Mouse (Mus musculus): ENCODE data around the gene Spata2l.
"Not testable (repeated sequence)": the region's sequence is repeated elsewhere in the genome, so short reads cannot be mapped to it uniquely, and the experiment has no call there.

The Spata2l gene

GRCm38 (mm10) chr8:123235520-123236497, at the start of gene Spata2l:
TSS of gene Spata2l (minus strand) at chr8:123236233.
- DNase-seq, result peak; percentile 80

DNA sequence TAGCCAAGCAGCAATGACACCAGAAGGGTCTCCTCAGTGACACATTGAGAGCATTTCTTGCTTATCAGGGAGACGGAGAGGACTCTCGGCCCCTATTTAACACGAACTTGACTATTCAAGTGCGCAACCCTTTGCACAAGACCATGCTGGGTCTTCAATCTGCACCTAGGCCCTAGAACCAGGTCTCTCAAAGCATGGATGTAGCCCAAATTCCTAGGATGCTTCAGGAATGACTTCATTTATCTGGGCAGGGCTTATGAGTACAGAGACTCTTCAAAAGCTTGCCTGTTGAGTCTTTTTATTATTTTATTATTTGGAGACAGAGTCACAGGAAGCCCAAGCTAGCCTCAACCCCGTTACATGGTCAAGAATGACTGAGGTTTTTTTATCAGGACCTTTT, 48.5 kb upstream of the Spata2l start:
- DNase-seq, result no peak

GRCm38 (mm10) chr8:123283991-123284390, 48.0 kb upstream of the Spata2l start:
- no peak for DNase-seq

- not testable (repeated sequence) for DNase-seq
Measured at GRCm38 (mm10) chr8:123282994-123283393, 47.0 kb upstream of the Spata2l start.

DNA sequence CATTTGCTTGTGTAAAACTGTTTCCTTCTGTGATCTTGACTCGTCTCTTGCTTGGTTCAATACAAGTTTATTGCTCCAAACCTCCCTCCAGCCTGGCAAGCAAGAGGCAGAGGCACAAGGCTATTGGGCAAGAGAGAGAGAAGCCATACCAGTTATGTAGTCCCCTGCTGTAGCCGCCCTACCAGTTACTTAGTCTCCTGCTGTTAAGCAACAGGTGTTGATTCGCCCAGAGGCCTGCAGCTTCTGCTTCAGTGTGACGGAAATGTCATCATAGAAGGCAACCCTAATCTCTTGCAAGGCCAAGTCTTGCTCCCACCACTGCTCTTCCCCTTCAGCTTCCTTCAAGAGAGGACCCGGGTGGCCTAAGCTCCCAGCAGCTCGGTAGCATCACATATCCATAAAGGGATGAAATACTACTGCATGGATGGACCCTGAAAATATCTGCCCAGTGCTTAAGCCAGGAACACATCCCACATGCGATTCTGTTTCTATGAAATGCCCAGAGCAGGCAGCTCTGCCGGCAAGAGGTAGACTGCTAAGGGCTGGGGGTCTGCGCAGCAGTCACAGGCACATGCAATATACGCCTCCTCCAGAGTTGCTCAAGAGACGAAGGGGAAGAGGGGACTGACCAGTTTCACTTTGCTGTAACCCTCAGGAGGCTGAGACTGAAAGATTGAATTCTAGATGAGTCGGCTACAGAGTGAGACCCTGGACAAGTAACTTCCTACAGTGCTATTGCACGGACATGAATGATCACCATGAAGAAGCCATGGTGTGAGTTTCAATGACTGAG, 44.5 kb upstream of the Spata2l start:
- DNase-seq, result no peak

- no peak for DNase-seq
Measured at GRCm38 (mm10) chr8:123279828-123280227, 43.8 kb upstream of the Spata2l start.

DNA sequence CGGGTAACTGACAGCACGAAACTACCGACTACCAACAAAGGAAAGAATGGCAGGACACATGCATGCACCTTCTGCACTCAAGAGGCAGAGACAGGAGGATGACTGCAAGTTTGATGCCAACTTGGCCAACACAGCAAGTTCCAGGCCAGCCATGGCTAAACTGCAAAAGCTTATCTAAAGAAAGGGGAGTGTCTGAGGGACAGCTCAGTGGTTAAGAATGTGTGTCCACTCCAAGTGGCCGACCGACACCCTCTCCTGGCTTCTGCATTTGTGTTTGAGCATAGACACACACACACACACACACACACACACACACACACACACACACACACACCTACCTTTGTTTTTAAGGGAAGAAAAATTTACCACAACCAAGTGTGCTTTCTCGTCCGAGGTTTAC, 42.4 kb upstream of the Spata2l start:
- DNase-seq, result no peak

- DNase-seq, result no peak
Measured at GRCm38 (mm10) chr8:123275096-123275495, 39.1 kb upstream of the Spata2l start.

DNA sequence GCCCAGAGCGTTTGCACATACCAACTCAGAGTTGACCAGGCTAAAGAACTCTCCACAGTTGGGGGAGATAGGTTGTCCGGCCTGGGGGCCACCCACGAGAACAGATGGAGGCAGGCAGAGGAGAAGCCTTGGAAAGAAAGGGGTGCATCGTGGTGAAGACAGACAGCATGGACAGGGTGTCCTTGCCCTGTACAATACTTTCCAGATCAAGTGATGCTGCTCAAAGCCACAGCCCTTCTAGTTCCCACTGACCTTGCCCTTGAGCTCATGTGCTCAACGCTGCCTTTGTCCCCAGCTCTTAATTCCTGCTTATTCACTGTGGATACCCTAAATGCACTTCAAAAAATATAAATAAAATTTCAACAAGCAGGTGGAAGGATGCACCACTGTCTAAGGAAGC, 38.4 kb upstream of the Spata2l start:
- no peak for DNase-seq

- no peak for DNase-seq
Measured at GRCm38 (mm10) chr8:123271901-123272300, 35.9 kb upstream of the Spata2l start.

- no peak for DNase-seq
Measured at GRCm38 (mm10) chr8:123271147-123271546, 35.1 kb upstream of the Spata2l start.

- DNase-seq, result no peak
Measured at GRCm38 (mm10) chr8:123267926-123268656, 32.1 kb upstream of the Spata2l start.

DNA sequence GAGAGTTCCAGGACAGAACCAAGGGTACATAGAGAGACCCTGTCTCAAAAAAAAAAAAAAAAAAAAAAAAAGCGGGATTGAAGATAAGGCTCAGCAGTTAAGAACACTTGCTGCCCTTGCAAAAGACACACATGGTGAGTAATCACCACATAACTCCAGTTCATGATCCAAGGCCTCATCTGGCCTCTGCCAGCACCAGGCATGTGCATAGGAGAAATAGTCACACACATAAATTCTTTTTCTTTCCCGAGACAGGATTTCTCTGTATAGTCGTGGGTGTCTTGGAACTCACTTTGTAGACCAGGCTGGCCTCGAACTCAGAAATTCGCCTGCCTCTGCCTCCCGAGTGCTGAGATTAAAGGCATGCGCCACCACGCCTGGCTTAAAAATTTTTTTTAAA, 21.6 kb upstream of the Spata2l start:
- DNase-seq, result not testable (repeated sequence)

- DNase-seq, result no peak
Measured at GRCm38 (mm10) chr8:123257114-123257513, 21.1 kb upstream of the Spata2l start.

DNA sequence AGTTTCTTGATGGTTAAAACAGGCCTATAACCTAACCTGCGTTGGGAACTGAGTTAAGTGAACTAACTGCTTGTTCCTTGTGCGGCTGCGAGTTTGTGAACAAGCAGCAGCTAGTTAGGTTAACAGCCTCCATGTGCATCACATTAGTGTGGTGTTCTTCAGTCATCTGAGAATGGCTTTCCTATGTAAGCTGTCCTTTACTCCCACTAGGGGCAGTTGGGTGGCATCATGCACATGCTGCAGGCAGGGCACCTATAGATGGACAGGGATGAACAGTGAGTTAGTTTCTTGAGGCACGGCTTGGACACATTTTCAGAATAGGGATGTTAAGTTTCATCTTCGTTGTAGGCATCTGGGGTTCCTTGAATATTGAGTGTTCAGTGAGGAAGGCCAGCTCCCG, 19.1 kb upstream of the Spata2l start:
- DNase-seq, result no peak

DNA sequence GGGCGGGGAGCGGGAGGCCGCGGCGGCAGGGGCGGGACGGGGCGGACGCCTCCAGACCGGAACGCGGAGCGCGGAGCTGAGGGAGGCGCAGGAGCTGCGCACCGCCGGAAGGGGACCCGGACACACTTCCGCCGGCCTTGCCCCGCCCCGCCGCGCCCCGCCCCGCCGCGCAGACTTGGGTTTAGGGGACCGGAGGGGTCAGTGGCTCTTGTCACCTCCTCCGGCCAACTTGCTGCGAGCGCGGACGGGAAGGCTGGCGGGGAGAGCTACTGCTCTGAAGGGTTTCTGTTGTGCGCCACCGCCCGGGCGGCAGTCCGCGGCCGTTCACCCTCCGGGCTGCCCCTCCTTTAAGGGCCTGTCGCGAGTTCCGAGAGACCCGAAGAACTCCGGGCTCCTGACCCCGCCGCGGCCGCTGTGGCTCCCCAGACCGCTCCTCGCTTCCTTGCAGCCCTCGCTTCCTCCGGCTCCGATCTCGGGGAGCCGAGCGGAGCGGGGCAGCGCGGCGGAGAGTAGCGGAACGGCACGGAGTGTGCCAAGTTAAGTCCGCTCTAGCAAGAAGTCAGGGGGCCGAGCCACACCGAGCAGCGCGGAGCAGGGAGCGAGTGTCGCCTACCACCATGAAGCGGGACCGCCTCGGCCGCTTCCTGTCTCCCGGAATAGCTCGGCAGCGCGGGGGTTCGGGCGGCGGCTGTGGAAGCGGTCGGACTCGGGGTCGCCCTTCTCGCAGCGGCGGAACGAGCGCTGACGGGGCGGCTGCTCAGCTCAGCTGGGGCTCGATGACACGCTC, 18.3 kb upstream of the Spata2l start, which contains the start of the genes Zfp276 and Vps9d1:
Gene Zfp276 (plus strand): TSS at position 97 of the 787 bp plus-strand sequence.
Gene Vps9d1 (minus strand): TSS at position 250 of the 787 bp plus-strand sequence.
- peak; percentile 74 for DNase-seq

GRCm38 (mm10) chr8:123253451-123254098, 17.5 kb upstream of the Spata2l start:
- no peak for DNase-seq

GRCm38 (mm10) chr8:123252925-123253324, 16.9 kb upstream of the Spata2l start:
- no peak for DNase-seq

DNA sequence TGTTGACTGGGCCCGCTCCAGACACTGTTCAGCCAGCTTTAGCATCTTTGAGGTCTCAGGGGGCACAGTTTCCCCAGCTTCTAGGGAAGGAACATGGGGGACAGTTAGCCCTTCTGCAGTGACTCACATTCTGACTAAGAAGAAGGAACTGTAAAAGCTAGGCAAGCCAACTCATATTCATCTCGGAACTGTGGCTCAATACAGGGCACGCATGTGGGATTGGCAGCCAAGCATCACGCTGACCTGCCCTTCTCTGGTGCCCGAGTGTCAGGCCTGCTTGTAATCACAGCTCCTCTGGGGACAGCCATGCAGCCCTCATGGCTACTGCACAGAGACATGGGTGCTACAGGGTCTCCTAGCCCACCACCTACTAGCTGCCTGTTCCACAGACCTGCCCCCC, 14.9 kb upstream of the Spata2l start:
- DNase-seq, result no peak

GRCm38 (mm10) chr8:123248596-123248995, 12.6 kb upstream of the Spata2l start:
- DNase-seq, result no peak

- DNase-seq, result no peak
Measured at GRCm38 (mm10) chr8:123247748-123248147, 11.7 kb upstream of the Spata2l start.

All from cerebellum, adult 11 months (tissue).